In genomic region chr8:120282465-120282864, GRCm38 (mm10) we compare ENCODE assay signal across 11 mouse cellular contexts. TPM values are rescaled to one million over a fixed set of nuclear protein-coding genes. Genes with fewer than 3 reads are reported as not detected.
A peak's percentile ranks its signal among the peaks of the same experiment; 100 is the strongest.
DNase-seq lines count a peak whose midpoint lies in the region; ATAC-seq and TF ChIP-seq lines count a peak whose summit lies in the region.
"Had no signal": no experiment of that assay in that cellular context is flagged by ENCODE, and none has a peak within 500 bp of the region (broad histone marks: within the 10 kb centered on the region; RNA-seq: fewer than 3 reads in every experiment).

No protein-coding gene starts in this region.

- peaks cover 85% of the 10 kb centered on the region for H3K4me1 ChIP-seq in heart, embryonic 10.5 days
- H3K4me1 ChIP-seq in liver, embryonic 12.5 days = peaks cover 63% of the 10 kb centered on the region
- H3K4me1 ChIP-seq in liver, postnatal 0 days (ENCODE audit: insufficient read depth) = peaks cover 19% of the 10 kb centered on the region
- peaks cover 69% of the 10 kb centered on the region for H3K4me1 ChIP-seq in hindbrain, embryonic 13.5 days (replicated peaks)
- peaks cover 73% of the 10 kb centered on the region for H3K4me1 ChIP-seq in neural tube, embryonic 12.5 days

- peak overlapping the region; percentile 66 for H3K27ac ChIP-seq in heart, embryonic 10.5 days
- peak overlapping the region; percentile 30; the same call in 1 of the 2 replicates for H3K27ac ChIP-seq in liver, embryonic 12.5 days
- no peak overlapping the region for H3K27ac ChIP-seq in liver, postnatal 0 days (ENCODE audit: low read depth)
- peak overlapping the region; percentile 18; the same call in 1 of the 2 replicates for H3K27ac ChIP-seq in hindbrain, embryonic 13.5 days
- peak overlapping the region; percentile 37; the same call in 1 of the 2 replicates for H3K27ac ChIP-seq in neural tube, embryonic 12.5 days

- peaks cover 17% of the 10 kb centered on the region; the same call in 1 of the 2 replicates for H3K27me3 ChIP-seq in heart, embryonic 10.5 days (ENCODE audit: insufficient read depth, poor library complexity, severe bottlenecking)
- peaks cover 37% of the 10 kb centered on the region for H3K27me3 ChIP-seq in liver, embryonic 12.5 days (replicated peaks)
- no peaks in the 10 kb centered on the region for H3K27me3 ChIP-seq in liver, postnatal 0 days (ENCODE audit: insufficient read depth, low read length)
- peaks cover 22% of the 10 kb centered on the region for H3K27me3 ChIP-seq in hindbrain, embryonic 13.5 days
- 0 out of 2 replicates have a peak, but pooled peaks cover 7% of the 10 kb centered on the region for H3K27me3 ChIP-seq in neural tube, embryonic 12.5 days (replicated peaks)

- DNase-seq in heart, embryonic 10.5 days (ENCODE audit: low spot score) = no peak
- DNase-seq in heart, adult 11 months = no peak
- DNase-seq in liver, postnatal 0 days = no peak
- no peak for DNase-seq in spleen, postnatal 4 days (ENCODE audit: low spot score in 2 of 2)
- no peak for DNase-seq in right cerebral cortex, adult 2 months (ENCODE audit: low spot score in 2 of 2)
- DNase-seq: adrenal gland, adult 2 months; cerebellum, adult 9-10 months; lung, adult 18-20 months had no signal

- peak overlapping the region; percentile 3; the same call in 1 of the 2 replicates for H3K9ac ChIP-seq in liver, embryonic 12.5 days
- H3K9ac ChIP-seq in liver, postnatal 0 days (replicated peaks) = no peak overlapping the region
- peak overlapping the region; percentile 59 for H3K9ac ChIP-seq in hindbrain, embryonic 13.5 days
- H3K9ac ChIP-seq in neural tube, embryonic 12.5 days = no peak overlapping the region

- no peak overlapping the region for H3K4me2 ChIP-seq in liver, embryonic 12.5 days
- H3K4me2 ChIP-seq in liver, postnatal 0 days (ENCODE audit: low read depth, low read length) = no peak overlapping the region
- H3K4me2 ChIP-seq in hindbrain, embryonic 13.5 days = no peak overlapping the region
- peak overlapping the region; percentile 2; the same call in 1 of the 2 replicates for H3K4me2 ChIP-seq in neural tube, embryonic 12.5 days (replicated peaks)

- TF ChIP-seq CTCF in liver, postnatal 0 days (IDR thresholded peaks at IDR 0.05; ENCODE audit: low read depth) = no peak

- no peak for TF ChIP-seq EP300 in liver, postnatal 0 days (IDR thresholded peaks at IDR 0.05; ENCODE audit: low read depth)

- H3K36me3 ChIP-seq in heart, embryonic 10.5 days = no peaks in the 10 kb centered on the region
- H3K36me3 ChIP-seq in liver, embryonic 12.5 days = no peaks in the 10 kb centered on the region
- H3K36me3 ChIP-seq in liver, postnatal 0 days (replicated peaks; ENCODE audit: insufficient read depth, low read length) = no peaks in the 10 kb centered on the region
- no peaks in the 10 kb centered on the region for H3K36me3 ChIP-seq in hindbrain, embryonic 13.5 days
- no peaks in the 10 kb centered on the region for H3K36me3 ChIP-seq in neural tube, embryonic 12.5 days

- WGBS in heart, embryonic 10.5 days = 38% methylated on average over 5 of the region's 5 CpGs
- WGBS in liver, embryonic 12.5 days (ENCODE audit: insufficient replicate concordance) = 66% methylated on average over 5 of the region's 5 CpGs
- WGBS in liver, postnatal 0 days (ENCODE audit: insufficient replicate concordance) = 65% methylated on average over 5 of the region's 5 CpGs
- 37% methylated on average over 5 of the region's 5 CpGs for WGBS in hindbrain, embryonic 13.5 days
- 63% methylated on average over 5 of the region's 5 CpGs for WGBS in neural tube, embryonic 12.5 days

- H3K9me3 ChIP-seq in heart, embryonic 10.5 days = no peaks in the 10 kb centered on the region
- H3K9me3 ChIP-seq in liver, embryonic 12.5 days (replicated peaks) = no peaks in the 10 kb centered on the region
- H3K9me3 ChIP-seq in liver, postnatal 0 days (ENCODE audit: low read length) = no peaks in the 10 kb centered on the region
- H3K9me3 ChIP-seq in hindbrain, embryonic 13.5 days = no peaks in the 10 kb centered on the region
- H3K9me3 ChIP-seq in neural tube, embryonic 12.5 days = no peaks in the 10 kb centered on the region

- H3K4me3 ChIP-seq in heart, embryonic 10.5 days = no peak overlapping the region
- H3K4me3 ChIP-seq in liver, embryonic 12.5 days = no peak overlapping the region
- no peak overlapping the region for H3K4me3 ChIP-seq in liver, postnatal 0 days (ENCODE audit: low read depth, low read length)
- no peak overlapping the region for H3K4me3 ChIP-seq in hindbrain, embryonic 13.5 days
- H3K4me3 ChIP-seq in neural tube, embryonic 12.5 days = no peak overlapping the region

- ATAC-seq in liver, embryonic 12.5 days = no peak
- ATAC-seq in liver, postnatal 0 days = no peak
- no peak for ATAC-seq in hindbrain, embryonic 13.5 days (ENCODE audit: low FRiP score)
- no peak for ATAC-seq in neural tube, embryonic 12.5 days (ENCODE audit: low FRiP score, low read depth)

RNA-seq across cellular contexts. Expression of gene Gse1, which starts 54.2 kb away (rescaled TPM):
- 12.2 and 13.7 TPM in 2 replicates for polyA plus RNA-seq in heart, embryonic 10.5 days (2016; fragmentation: Nextera tagmentation; extraction: Ambion mirVana)
- 14.5 and 15.9 TPM in 2 replicates for polyA plus RNA-seq in liver, embryonic 12.5 days (2016; fragmentation: Nextera tagmentation; extraction: Ambion mirVana)
- polyA plus RNA-seq in liver, postnatal 0 days (2015; fragmentation: Nextera tagmentation; extraction: Ambion mirVana) = 7.1 and 7.7 TPM in 2 replicates
- 21.3 and 22.1 TPM in 2 replicates for polyA plus RNA-seq in hindbrain, embryonic 13.5 days (2015; fragmentation: Nextera tagmentation; extraction: Ambion mirVana)
- polyA plus RNA-seq in neural tube, embryonic 12.5 days (2016; fragmentation: Nextera tagmentation; extraction: Ambion mirVana) = 26.0 and 30.5 TPM in 2 replicates

Comparison
In these comparisons a context has a peak if more than half of its experiments do, and no peak if none do; other contexts are left out.
1. H3K9ac ChIP-seq: peak in liver, embryonic 12.5 days (single experiment) and hindbrain, embryonic 13.5 days (single experiment); none in liver, postnatal 0 days (single experiment) and neural tube, embryonic 12.5 days (single experiment).